Mouse (Mus musculus) regulatory T cell (primary cell): ENCODE measurements around the gene Hspa2.
"Not testable (repeated sequence)": the region's sequence is repeated elsewhere in the genome, so short reads cannot be mapped to it uniquely, and the experiment has no call there.

ENCODE experiments used
- in situ Hi-C: fragments of 300-600 bp; cut with MboI, MseI; formaldehyde crosslinking; loops from one replicate; pipeline ENCODE4 v1.15.1; 2025; ENCODE audit warnings: high pct_unique_total_duplicates

The Hspa2 gene

GRCm38 (mm10) chr12:76434111-76434510 is 30.1 kb downstream of the Hspa2 start:
- in situ Hi-C loops, result no loop called here

- in situ Hi-C loops, result no loop called here
Observed at GRCm38 (mm10) chr12:76435084-76435483, 31.1 kb downstream of the Hspa2 start.

GRCm38 (mm10) chr12:76435549-76435948 is 31.6 kb downstream of the Hspa2 start:
- in situ Hi-C loops, result no loop called here

GRCm38 (mm10) chr12:76443488-76443887 is 39.5 kb downstream of the Hspa2 start:
- in situ Hi-C loops, result not testable (repeated sequence)

GRCm38 (mm10) chr12:76444359-76444772 is 40.4 kb downstream of the Hspa2 start:
- in situ Hi-C loops, result no loop called here

- in situ Hi-C loops, result no loop called here
Observed at GRCm38 (mm10) chr12:76444862-76445261, 40.9 kb downstream of the Hspa2 start.

GRCm38 (mm10) chr12:76446201-76446600 is 42.2 kb downstream of the Hspa2 start:
- in situ Hi-C loops, result no loop called here

- in situ Hi-C loops, result no loop called here
Observed at GRCm38 (mm10) chr12:76448127-76448526, 44.2 kb downstream of the Hspa2 start.

GRCm38 (mm10) chr12:76452203-76452602 is 48.2 kb downstream of the Hspa2 start:
- in situ Hi-C loops, result no loop called here
